Mouse (Mus musculus): ENCODE measurements around the gene Lyar.
A peak's percentile ranks its signal among the peaks of the same experiment; 100 is the strongest.

The Lyar gene

GRCm38 (mm10) chr5:38255644-38256043, 35.4 kb downstream of the Lyar start:
- no peak for DNase-seq (ENCODE audit: low spot score)

GRCm38 (mm10) chr5:38256551-38256950, 36.3 kb downstream of the Lyar start:
- DNase-seq (ENCODE audit: low spot score): no peak

- no peak for DNase-seq (ENCODE audit: low spot score)
Measured at GRCm38 (mm10) chr5:38258034-38258772, 37.9 kb downstream of the Lyar start.

GRCm38 (mm10) chr5:38258773-38259146, 38.5 kb downstream of the Lyar start:
- DNase-seq (ENCODE audit: low spot score): no peak

- DNase-seq (ENCODE audit: low spot score): no peak
Measured at GRCm38 (mm10) chr5:38259455-38260106, 39.3 kb downstream of the Lyar start.

GRCm38 (mm10) chr5:38260107-38260682, 39.9 kb downstream of the Lyar start, which contains the start of gene Tmem128:
Gene Tmem128, plus strand, starts transcription at chr5:38260185.
- peak; percentile 42 for DNase-seq (ENCODE audit: low spot score)

GRCm38 (mm10) chr5:38270942-38271341, 50.7 kb downstream of the Lyar start:
- DNase-seq (ENCODE audit: low spot score): no peak

GRCm38 (mm10) chr5:38273831-38274230, 53.6 kb downstream of the Lyar start:
- no peak for DNase-seq (ENCODE audit: low spot score)

GRCm38 (mm10) chr5:38275771-38276170, 55.5 kb downstream of the Lyar start, which contains the start of gene Otop1:
Gene Otop1, plus strand, starts transcription at chr5:38275972.
- no peak for DNase-seq (ENCODE audit: low spot score)

- DNase-seq (ENCODE audit: low spot score): no peak
Measured at GRCm38 (mm10) chr5:38276451-38276850, 56.2 kb downstream of the Lyar start.

GRCm38 (mm10) chr5:38277098-38277866, 57.0 kb downstream of the Lyar start:
- DNase-seq (ENCODE audit: low spot score): no peak

GRCm38 (mm10) chr5:38277936-38278600, 57.8 kb downstream of the Lyar start:
- no peak for DNase-seq (ENCODE audit: low spot score)

GRCm38 (mm10) chr5:38280075-38280474, 59.8 kb downstream of the Lyar start:
- no peak for DNase-seq (ENCODE audit: low spot score)

Measured in ovary, postnatal 14 days (tissue).